Mouse (Mus musculus) urinary bladder, adult 18-20 months (tissue): Measurements from ENCODE around the gene E130309D02Rik.

Experiments
- DNase-seq, 2 experiments: peaks; one replicate each; pipeline ENCODE4 v3.0.0; 2022; ENCODE audit warnings: low spot score in 2 of 2, mixed read lengths in 2 of 2

Gene E130309D02Rik

GRCm38 (mm10) chr5:143314730-143315513, at the start of gene E130309D02Rik:
TSS of gene E130309D02Rik (minus strand) at chr5:143315360.
- peak; percentile 66 to 87 for DNase-seq

GRCm38 (mm10) chr5:143363678-143364615, 48.8 kb upstream of the E130309D02Rik start:
- no peak for DNase-seq

- DNase-seq, result no peak
Observed at GRCm38 (mm10) chr5:143361428-143361827, 46.3 kb upstream of the E130309D02Rik start.

- no peak for DNase-seq
Observed at GRCm38 (mm10) chr5:143360000-143360399, 44.8 kb upstream of the E130309D02Rik start.

GRCm38 (mm10) chr5:143359263-143359662, 44.1 kb upstream of the E130309D02Rik start:
- no peak for DNase-seq

- no peak for DNase-seq
Observed at GRCm38 (mm10) chr5:143357564-143357963, 42.4 kb upstream of the E130309D02Rik start.

- DNase-seq, result no peak
Observed at GRCm38 (mm10) chr5:143356686-143357388, 41.7 kb upstream of the E130309D02Rik start, which contains the start of gene Grid2ip. TSS of gene Grid2ip (plus strand) at chr5:143357338.

- DNase-seq, result no peak
Observed at GRCm38 (mm10) chr5:143356017-143356416, 40.9 kb upstream of the E130309D02Rik start.

GRCm38 (mm10) chr5:143346367-143346766, 31.2 kb upstream of the E130309D02Rik start:
- DNase-seq, result no peak

- no peak for DNase-seq
Observed at GRCm38 (mm10) chr5:143339603-143340002, 24.4 kb upstream of the E130309D02Rik start.

- no peak for DNase-seq
Observed at GRCm38 (mm10) chr5:143336559-143336958, 21.4 kb upstream of the E130309D02Rik start.

- DNase-seq, result no peak
Observed at GRCm38 (mm10) chr5:143335089-143335460, 19.9 kb upstream of the E130309D02Rik start.

GRCm38 (mm10) chr5:143334418-143335088, 19.4 kb upstream of the E130309D02Rik start:
- no peak for DNase-seq

GRCm38 (mm10) chr5:143333872-143334271, 18.7 kb upstream of the E130309D02Rik start:
- DNase-seq, result peak; percentile 35 to 55

- peak; percentile 80 to 91 for DNase-seq
Observed at GRCm38 (mm10) chr5:143328690-143329495, 13.7 kb upstream of the E130309D02Rik start, which contains the start of gene Zdhhc4. TSS of gene Zdhhc4 (minus strand) at chr5:143329256.

- no peak for DNase-seq
Observed at GRCm38 (mm10) chr5:143317288-143317610, 2.1 kb upstream of the E130309D02Rik start.

GRCm38 (mm10) chr5:143316605-143317287, 1.6 kb upstream of the E130309D02Rik start:
- no peak for DNase-seq

- DNase-seq, result no peak
Observed at GRCm38 (mm10) chr5:143315514-143315888, 341 bp upstream of the E130309D02Rik start.

- DNase-seq, result no peak
Observed at GRCm38 (mm10) chr5:143314183-143314729, 904 bp downstream of the E130309D02Rik start.
